Mouse (Mus musculus): ENCODE measurements at regions not wholly inside any gene's neighbourhood (a gene's known extent, or its start where the extent isn't known, plus 50 kb on each side); places are given as distances from the start of the nearest gene placed in this dataset.

- TF ChIP-seq CTCF (IDR thresholded peaks at IDR 0.05; ENCODE audit: control insufficient read depth, insufficient read depth, low read length) (no peak), POLR2A (IDR thresholded peaks at IDR 0.05; ENCODE audit: borderline replicate concordance, control insufficient read depth, low read depth, low read length) (no peak)
Measured at GRCm38 (mm10) chr13:51345839-51346550, 62.4 kb upstream of the S1pr3 start.
